Mouse (Mus musculus): ENCODE results near the gene Ssr2. TPM values are rescaled to one million over a fixed set of nuclear protein-coding genes. Genes with fewer than 3 reads are reported as not detected.

Ssr2 gene
- polyA plus RNA-seq, 1 experiment: 294 TPM

DNA sequence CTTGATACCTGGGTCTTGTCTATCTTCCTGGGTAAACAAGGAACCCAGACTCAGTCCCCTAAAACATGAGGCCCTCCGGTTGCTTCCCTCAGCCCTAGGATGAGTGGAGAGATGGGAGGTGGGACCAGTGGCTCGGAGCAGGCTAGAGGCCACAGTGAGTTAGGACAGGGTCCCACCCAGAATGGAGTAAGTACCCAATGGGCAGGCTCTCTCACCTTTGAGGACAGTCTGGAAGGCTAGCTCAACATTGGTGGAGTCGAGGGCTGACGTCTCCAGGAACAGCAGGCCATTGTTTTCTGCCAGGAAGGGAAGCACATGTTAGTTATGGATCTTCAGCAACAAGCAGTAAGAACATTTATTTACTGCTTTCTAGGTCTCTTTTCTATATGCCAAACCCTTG lies 33.2 kb upstream of the Ssr2 start:
- TF ChIP-seq REST (IDR thresholded peaks at IDR 0.05; ENCODE audit: insufficient read depth, insufficient read length) (no peak), POLR2AphosphoS2 (IDR thresholded peaks at IDR 0.05; ENCODE audit: insufficient read length, low read depth) (no peak), MYOD1 (IDR thresholded peaks at IDR 0.05; ENCODE audit: control insufficient read depth in 1 of 3, insufficient read length in 2 of 3, low read depth in 2 of 3) (no peak), MAX (IDR thresholded peaks at IDR 0.05; ENCODE audit: low read depth) (no peak), USF1 (IDR thresholded peaks at IDR 0.05; ENCODE audit: low read depth) (no peak), TCF3 (IDR thresholded peaks at IDR 0.05; ENCODE audit: insufficient read length, low read depth) (no peak), CEBPB (IDR thresholded peaks at IDR 0.05; ENCODE audit: insufficient read depth, poor library complexity, severe bottlenecking) (no peak), E2F4 (IDR thresholded peaks at IDR 0.05; ENCODE audit: insufficient read depth) (no peak), POLR2A (IDR thresholded peaks at IDR 0.05; ENCODE audit: insufficient read length, low read depth) (no peak), SRF (IDR thresholded peaks at IDR 0.05; ENCODE audit: control insufficient read depth, insufficient read length, low read depth) (no peak)
- no peak overlapping the region for H3K4me2 ChIP-seq (ENCODE audit: low read depth)
- H3K79me2 ChIP-seq (ENCODE audit: control insufficient read depth, insufficient read depth): no peaks in the 10 kb centered on the region
- H3K4me3 ChIP-seq: no peak overlapping the region
- H3K27me3 ChIP-seq (ENCODE audit: control insufficient read depth, insufficient read depth, insufficient read length): no peaks in the 10 kb centered on the region
- H3K36me3 ChIP-seq (ENCODE audit: control insufficient read depth, insufficient read depth): no peaks in the 10 kb centered on the region
- H3ac ChIP-seq (ENCODE audit: control insufficient read depth, insufficient read length): no peak overlapping the region

DNA sequence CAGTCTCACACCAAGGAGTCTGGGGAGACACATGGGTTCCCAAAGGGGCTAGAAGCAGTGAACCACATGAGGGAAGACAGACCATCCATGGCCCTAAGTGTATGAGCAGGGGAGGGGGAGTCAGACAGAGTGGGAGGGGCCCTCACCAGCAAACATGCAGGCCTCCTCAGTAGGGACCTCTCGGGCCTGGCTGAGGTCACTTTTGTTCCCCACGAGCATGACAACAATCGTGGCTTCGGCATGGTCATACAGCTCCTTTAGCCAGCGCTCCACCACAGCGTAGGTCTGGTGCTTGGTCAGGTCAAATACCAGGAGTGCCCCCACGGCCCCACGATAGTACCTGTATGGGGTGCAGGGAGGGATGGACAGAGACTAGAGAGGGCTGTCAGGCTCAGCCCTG lies 32.5 kb upstream of the Ssr2 start:
- no peak overlapping the region for H3ac ChIP-seq (ENCODE audit: control insufficient read depth, insufficient read length)
- TF ChIP-seq TCF12 (IDR thresholded peaks at IDR 0.05; ENCODE audit: insufficient read depth, poor library complexity, severe bottlenecking) (no peak), MYOD1 (IDR thresholded peaks at IDR 0.05; ENCODE audit: control insufficient read depth in 1 of 3, insufficient read length in 2 of 3, low read depth in 2 of 3) (no peak), POLR2A (IDR thresholded peaks at IDR 0.05; ENCODE audit: insufficient read length, low read depth) (no peak), TCF3 (IDR thresholded peaks at IDR 0.05; ENCODE audit: insufficient read length, low read depth) (no peak), POLR2AphosphoS2 (IDR thresholded peaks at IDR 0.05; ENCODE audit: insufficient read length, low read depth) (no peak), USF1 (IDR thresholded peaks at IDR 0.05; ENCODE audit: low read depth) (no peak), MYOG (IDR thresholded peaks at IDR 0.05; ENCODE audit: control insufficient read depth in 1 of 3, insufficient read depth in 1 of 3, insufficient read length in 2 of 3, low read depth in 2 of 3) (no peak), SRF (IDR thresholded peaks at IDR 0.05; ENCODE audit: control insufficient read depth, insufficient read length, low read depth) (no peak), CEBPB (IDR thresholded peaks at IDR 0.05; ENCODE audit: insufficient read depth, poor library complexity, severe bottlenecking) (no peak), E2F4 (IDR thresholded peaks at IDR 0.05; ENCODE audit: insufficient read depth) (no peak), MAX (IDR thresholded peaks at IDR 0.05; ENCODE audit: low read depth) (no peak), REST (IDR thresholded peaks at IDR 0.05; ENCODE audit: insufficient read depth, insufficient read length) (no peak)
- no peak overlapping the region for H3K4me3 ChIP-seq
- H3K79me2 ChIP-seq (ENCODE audit: control insufficient read depth, insufficient read depth): no peaks in the 10 kb centered on the region
- no peaks in the 10 kb centered on the region for H3K36me3 ChIP-seq (ENCODE audit: control insufficient read depth, insufficient read depth)
- H3K27me3 ChIP-seq (ENCODE audit: control insufficient read depth, insufficient read depth, insufficient read length): no peaks in the 10 kb centered on the region
- H3K4me2 ChIP-seq (ENCODE audit: low read depth): no peak overlapping the region

DNA sequence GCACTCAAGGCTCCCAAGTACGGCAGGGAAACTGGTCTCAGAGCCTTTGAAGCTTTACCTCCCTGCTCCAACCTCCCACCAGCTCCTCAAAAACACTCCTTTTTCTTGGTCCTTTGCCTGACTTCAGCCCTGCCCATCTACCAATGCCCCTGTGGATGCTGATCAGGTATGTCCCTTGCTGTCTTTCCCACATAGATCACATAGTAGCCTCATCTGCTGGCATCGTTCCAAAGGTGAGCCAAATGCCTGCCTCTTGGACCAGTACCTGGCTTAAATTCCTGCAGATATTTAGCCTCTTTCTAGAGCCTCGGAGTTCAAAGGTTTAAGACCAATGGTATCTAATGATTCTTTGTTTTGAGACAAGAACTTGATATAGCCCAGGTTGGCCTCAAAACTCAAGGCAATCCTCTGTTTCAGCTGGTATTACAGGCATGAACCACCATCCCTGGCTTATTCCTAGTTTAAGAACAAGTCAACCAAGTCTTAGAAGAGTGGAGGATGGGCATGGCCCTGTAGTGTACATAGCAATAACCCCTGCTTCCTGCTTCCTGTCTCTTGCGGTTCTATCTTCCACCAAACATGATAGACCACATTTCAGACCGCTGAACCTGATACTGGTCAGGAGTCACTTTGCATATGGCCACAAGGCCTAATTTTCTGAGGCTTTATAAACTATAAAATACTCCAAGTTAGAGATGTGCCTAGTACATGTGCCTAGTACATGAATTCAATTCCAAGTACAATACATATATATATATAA lies 31.8 kb upstream of the Ssr2 start:
- Histone ChIP-seq H3K4me3 (no peak overlapping the region), H3K27me3 (ENCODE audit: control insufficient read depth, insufficient read depth, insufficient read length) (no peaks in the 10 kb centered on the region), H3K4me2 (ENCODE audit: low read depth) (no peak overlapping the region), H3K79me2 (ENCODE audit: control insufficient read depth, insufficient read depth) (no peaks in the 10 kb centered on the region), H3ac (ENCODE audit: control insufficient read depth, insufficient read length) (no peak overlapping the region), H3K36me3 (ENCODE audit: control insufficient read depth, insufficient read depth) (no peaks in the 10 kb centered on the region)
- no peak for TF ChIP-seq TCF3 (IDR thresholded peaks at IDR 0.05; ENCODE audit: insufficient read length, low read depth)
- TF ChIP-seq POLR2A (IDR thresholded peaks at IDR 0.05; ENCODE audit: insufficient read length, low read depth): no peak
- TF ChIP-seq POLR2AphosphoS2 (IDR thresholded peaks at IDR 0.05; ENCODE audit: insufficient read length, low read depth): no peak
- no peak for TF ChIP-seq USF1 (IDR thresholded peaks at IDR 0.05; ENCODE audit: low read depth)
- TF ChIP-seq TCF12 (IDR thresholded peaks at IDR 0.05; ENCODE audit: insufficient read depth, poor library complexity, severe bottlenecking): no peak
- no peak for TF ChIP-seq MYOD1 (IDR thresholded peaks at IDR 0.05; ENCODE audit: control insufficient read depth in 1 of 3, insufficient read length in 2 of 3, low read depth in 2 of 3)
- no peak for TF ChIP-seq SRF (IDR thresholded peaks at IDR 0.05; ENCODE audit: control insufficient read depth, insufficient read length, low read depth)
- no peak for TF ChIP-seq CEBPB (IDR thresholded peaks at IDR 0.05; ENCODE audit: insufficient read depth, poor library complexity, severe bottlenecking)
- no peak for TF ChIP-seq MAX (IDR thresholded peaks at IDR 0.05; ENCODE audit: low read depth)
- no peak for TF ChIP-seq REST (IDR thresholded peaks at IDR 0.05; ENCODE audit: insufficient read depth, insufficient read length)
- TF ChIP-seq MYOG (IDR thresholded peaks at IDR 0.05; ENCODE audit: control insufficient read depth in 1 of 3, insufficient read depth in 1 of 3, insufficient read length in 2 of 3, low read depth in 2 of 3): no peak
- no peak for TF ChIP-seq E2F4 (IDR thresholded peaks at IDR 0.05; ENCODE audit: insufficient read depth)

DNA sequence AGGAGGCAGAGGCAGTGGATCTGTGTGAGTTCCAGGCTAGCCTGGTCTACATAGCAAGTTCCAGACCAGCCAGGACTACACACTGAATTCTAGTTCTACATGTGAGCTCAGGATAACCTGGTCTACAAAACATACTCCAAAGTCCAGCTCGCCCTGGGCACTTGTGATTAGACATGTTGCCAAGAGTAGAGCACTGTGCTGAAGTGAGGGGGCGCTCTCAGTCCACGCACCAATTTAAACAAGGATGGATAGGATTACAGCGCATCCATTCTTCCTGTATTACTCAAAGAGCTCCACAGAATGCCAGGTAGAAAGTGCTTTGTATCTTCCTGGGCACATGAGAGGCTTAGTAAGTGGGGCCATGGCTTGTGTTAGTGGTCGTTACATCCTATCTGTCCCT lies 31.2 kb upstream of the Ssr2 start:
- H3K4me2 ChIP-seq (ENCODE audit: low read depth): no peak overlapping the region

More for the DNA sequence above, 31.2 kb upstream of the Ssr2 start:
- TF ChIP-seq MYOG (IDR thresholded peaks at IDR 0.05; ENCODE audit: control insufficient read depth in 1 of 3, insufficient read depth in 1 of 3, insufficient read length in 2 of 3, low read depth in 2 of 3) (no peak), POLR2AphosphoS2 (IDR thresholded peaks at IDR 0.05; ENCODE audit: insufficient read length, low read depth) (no peak), TCF3 (IDR thresholded peaks at IDR 0.05; ENCODE audit: insufficient read length, low read depth) (no peak), CEBPB (IDR thresholded peaks at IDR 0.05; ENCODE audit: insufficient read depth, poor library complexity, severe bottlenecking) (no peak), E2F4 (IDR thresholded peaks at IDR 0.05; ENCODE audit: insufficient read depth) (no peak), TCF12 (IDR thresholded peaks at IDR 0.05; ENCODE audit: insufficient read depth, poor library complexity, severe bottlenecking) (no peak), USF1 (IDR thresholded peaks at IDR 0.05; ENCODE audit: low read depth) (no peak), REST (IDR thresholded peaks at IDR 0.05; ENCODE audit: insufficient read depth, insufficient read length) (no peak), MAX (IDR thresholded peaks at IDR 0.05; ENCODE audit: low read depth) (no peak), POLR2A (IDR thresholded peaks at IDR 0.05; ENCODE audit: insufficient read length, low read depth) (no peak), MYOD1 (IDR thresholded peaks at IDR 0.05; ENCODE audit: control insufficient read depth in 1 of 3, insufficient read length in 2 of 3, low read depth in 2 of 3) (no peak), SRF (IDR thresholded peaks at IDR 0.05; ENCODE audit: control insufficient read depth, insufficient read length, low read depth) (no peak)
- Histone ChIP-seq H3K27me3 (ENCODE audit: control insufficient read depth, insufficient read depth, insufficient read length) (no peaks in the 10 kb centered on the region), H3ac (ENCODE audit: control insufficient read depth, insufficient read length) (no peak overlapping the region), H3K4me3 (no peak overlapping the region), H3K36me3 (ENCODE audit: control insufficient read depth, insufficient read depth) (no peaks in the 10 kb centered on the region), H3K79me2 (ENCODE audit: control insufficient read depth, insufficient read depth) (no peaks in the 10 kb centered on the region)
